Mouse (Mus musculus) stomach, postnatal 0 days (tissue): Measurements from ENCODE around the gene Tatdn2.
A peak's percentile ranks its signal among the peaks of the same experiment; 100 is the strongest.
"Not testable (repeated sequence)": the region's sequence is repeated elsewhere in the genome, so short reads cannot be mapped to it uniquely, and the experiment has no call there.

ENCODE experiments used
- CTCF ChIP-seq: IDR thresholded peaks from 2 replicates; pipeline ENCODE4 v1.5.1; 2016; ENCODE audit warnings: antibody characterized with exemption, low read depth, mild to moderate bottlenecking, moderate library complexity
- EP300 ChIP-seq: optimal IDR thresholded peaks from 2 replicates; pipeline ENCODE3; 2016; ENCODE audit warnings: antibody characterized with exemption

- TF ChIP-seq CTCF, result peak; percentile 35
- TF ChIP-seq EP300, result not testable (repeated sequence)
Observed at GRCm38 (mm10) chr6:113672029-113672428, 24.8 kb upstream of the Tatdn2 start.
